ENCODE assay signal across 41 mouse cellular contexts in genomic region chr6:149131111-149131510, GRCm38 (mm10). TPM values are rescaled to one million over a fixed set of nuclear protein-coding genes. Genes with fewer than 3 reads are reported as not detected.
A peak's percentile ranks its signal among the peaks of the same experiment; 100 is the strongest.
DNase-seq lines count a peak whose midpoint lies in the region; ATAC-seq and TF ChIP-seq lines count a peak whose summit lies in the region.
"Had no signal": no experiment of that assay in that cellular context is flagged by ENCODE, and none has a peak within 500 bp of the region (broad histone marks: within the 10 kb centered on the region; RNA-seq: fewer than 3 reads in every experiment).

No protein-coding gene starts in this region.

- 0 out of 2 replicates have a peak, but pooled peaks have one; percentile 4 for TF ChIP-seq CTCF in E14TG2a.4 (conservative IDR thresholded peaks at IDR 0.05; ENCODE audit: low read length)

- H3K4me1 ChIP-seq in E14TG2a.4 (replicated peaks; ENCODE audit: low read depth, low read length): peaks cover 78% of the 10 kb centered on the region
- H3K4me1 ChIP-seq: hindbrain, embryonic 12.5 days had no signal

- ATAC-seq in activated CD4-positive, CD25-positive, alpha-beta regulatory T cell, adult 4 months: no peak
- ATAC-seq: intestine, embryonic 16.5 days; liver, embryonic 12.5 days; liver, postnatal 0 days had no signal

- no peaks in the 10 kb centered on the region for H3K9me3 ChIP-seq in E14TG2a.4 (ENCODE audit: low read length)
- H3K9me3 ChIP-seq: hindbrain, embryonic 12.5 days; liver, embryonic 12.5 days; midbrain, embryonic 12.5 days; neural tube, embryonic 15.5 days had no signal

- H3K27me3 ChIP-seq in E14TG2a.4 (ENCODE audit: insufficient read depth, low read length): no peaks in the 10 kb centered on the region
- H3K27me3 ChIP-seq: CH12.LX; hindbrain, embryonic 12.5 days; liver, embryonic 12.5 days; midbrain, embryonic 12.5 days; neural tube, embryonic 15.5 days had no signal

- peak; percentile 19 for DNase-seq in embryo, embryonic 10 days (ENCODE audit: low spot score)
- no peak for DNase-seq in embryo, embryonic 9.5 days (ENCODE audit: extremely low spot score)
- DNase-seq in heart, adult 11 months: peak; percentile 29
- DNase-seq in heart, postnatal 4 days: no peak
- DNase-seq in R1 (ENCODE audit: low read depth, low spot score): peak; percentile 100
- no peak for DNase-seq in adrenal gland, adult (ENCODE audit: inconsistent age in 2 of 2, low spot score in 1 of 2)
- DNase-seq: adrenal gland, adult 2 months; adrenal gland, postnatal 36 days; cerebellum, adult 2 months; cerebellum, postnatal 36 days; gastrocnemius, postnatal 10 days; heart, postnatal 14 days; kidney, adult 8-10 months; kidney, postnatal 4 days; left cerebral cortex, postnatal 4 days; liver, postnatal 0 days; lung, postnatal 36 days; right cerebral cortex, postnatal 25 days; thymus, adult 2 months; thymus, postnatal 36 days had no signal

- H3K36me3 ChIP-seq in E14TG2a.4 (ENCODE audit: insufficient read depth, low read length): no peaks in the 10 kb centered on the region
- H3K36me3 ChIP-seq: hindbrain, embryonic 12.5 days; liver, embryonic 12.5 days; midbrain, embryonic 12.5 days; neural tube, embryonic 15.5 days had no signal

- no peak overlapping the region for H3K4me3 ChIP-seq in E14TG2a.4 (replicated peaks; ENCODE audit: low read length)
- H3K4me3 ChIP-seq: hindbrain, embryonic 12.5 days; liver, embryonic 12.5 days; midbrain, embryonic 12.5 days; neural tube, embryonic 15.5 days had no signal

RNA-seq across cellular contexts. Expression of gene Gm10203, which starts 1.1 kb away (rescaled TPM):
- not detected for total RNA-seq in heart, postnatal 4 days (2021)
- not detected for polyA plus RNA-seq in activated CD4-positive, CD25-positive, alpha-beta regulatory T cell, adult 4 months (2017; shearing (Covaris generic))
- total RNA-seq: adrenal gland, adult 2 months; adrenal gland, postnatal 36 days; CH12.LX; gastrocnemius, postnatal 10 days; heart, postnatal 14 days; layer of hippocampus, adult 8-10 months; layer of hippocampus, postnatal 25 days; left cerebral cortex, adult 8-10 months; left cerebral cortex, postnatal 4 days; megakaryocyte, adult 5-6 weeks had no signal
- polyA plus RNA-seq: adrenal gland, adult 2 months; brain, embryonic 14.5 days; C2C12; cerebellum, adult 2 months; embryonic facial prominence, embryonic 11.5 days; gonadal fat pad, adult 2 months; heart, embryonic 14.5 days; hindbrain, embryonic 12.5 days; intestine, embryonic 16.5 days; kidney, postnatal 0 days; limb, embryonic 14.5 days; liver, embryonic 12.5 days; liver, postnatal 0 days; lung, embryonic 16.5 days; midbrain, embryonic 12.5 days; neural tube, embryonic 15.5 days; stomach, embryonic 16.5 days; thymus, adult 2 months had no signal

RNA-seq across cellular contexts. Expression of gene Etfbkmt, which starts 8.5 kb away (rescaled TPM):
- 10 to 100 TPM; 12.2 to 15.7 TPM for total RNA-seq in heart, postnatal 4 days (2021)
- polyA plus RNA-seq in activated CD4-positive, CD25-positive, alpha-beta regulatory T cell, adult 4 months (2017; shearing (Covaris generic)): 10 to 100 TPM; 75.2 to 93.2 TPM

RNA-seq across cellular contexts. Expression of gene Dennd5b, which starts 29.6 kb away (rescaled TPM):
- total RNA-seq in heart, postnatal 4 days (2021): 10 to 100 TPM; 37.9 to 41.0 TPM
- under 1 TPM; 0.45 to 0.98 TPM for polyA plus RNA-seq in activated CD4-positive, CD25-positive, alpha-beta regulatory T cell, adult 4 months (2017; shearing (Covaris generic))

RNA-seq across cellular contexts. Expression of gene Amn1, which starts 57.4 kb away (rescaled TPM):
- total RNA-seq in heart, postnatal 4 days (2021): 10 to 100 TPM; 21.0 to 25.7 TPM
- 10 to 100 TPM; 17.2 to 31.1 TPM for polyA plus RNA-seq in activated CD4-positive, CD25-positive, alpha-beta regulatory T cell, adult 4 months (2017; shearing (Covaris generic))

Comparison
In these comparisons a context has a peak if more than half of its experiments do, and no peak if none do; other contexts are left out.
1. DNase-seq: peak in embryo, embryonic 10 days (single experiment), heart, adult 11 months (single experiment) and R1 (single experiment); none in embryo, embryonic 9.5 days (single experiment), heart, postnatal 4 days (single experiment) and adrenal gland, adult (0 of 2).